Mouse (Mus musculus): ENCODE data around the gene Crabp2. TPM values are rescaled to one million over a fixed set of nuclear protein-coding genes. Genes with fewer than 3 reads are reported as not detected.
A peak's percentile ranks its signal among the peaks of the same experiment; 100 is the strongest.
"Not testable (repeated sequence)": the region's sequence is repeated elsewhere in the genome, so short reads cannot be mapped to it uniquely, and the experiment has no call there.

Crabp2 gene
- total RNA-seq (2014; rRNA removed; ENCODE audit: low replicate concordance) (0.53 TPM in 1 of 2 replicates, not detected in the other), polyA plus RNA-seq (2015; fragmentation: Nextera tagmentation; extraction: Ambion mirVana) (0.37 and 0.62 TPM in 2 replicates)

DNA sequence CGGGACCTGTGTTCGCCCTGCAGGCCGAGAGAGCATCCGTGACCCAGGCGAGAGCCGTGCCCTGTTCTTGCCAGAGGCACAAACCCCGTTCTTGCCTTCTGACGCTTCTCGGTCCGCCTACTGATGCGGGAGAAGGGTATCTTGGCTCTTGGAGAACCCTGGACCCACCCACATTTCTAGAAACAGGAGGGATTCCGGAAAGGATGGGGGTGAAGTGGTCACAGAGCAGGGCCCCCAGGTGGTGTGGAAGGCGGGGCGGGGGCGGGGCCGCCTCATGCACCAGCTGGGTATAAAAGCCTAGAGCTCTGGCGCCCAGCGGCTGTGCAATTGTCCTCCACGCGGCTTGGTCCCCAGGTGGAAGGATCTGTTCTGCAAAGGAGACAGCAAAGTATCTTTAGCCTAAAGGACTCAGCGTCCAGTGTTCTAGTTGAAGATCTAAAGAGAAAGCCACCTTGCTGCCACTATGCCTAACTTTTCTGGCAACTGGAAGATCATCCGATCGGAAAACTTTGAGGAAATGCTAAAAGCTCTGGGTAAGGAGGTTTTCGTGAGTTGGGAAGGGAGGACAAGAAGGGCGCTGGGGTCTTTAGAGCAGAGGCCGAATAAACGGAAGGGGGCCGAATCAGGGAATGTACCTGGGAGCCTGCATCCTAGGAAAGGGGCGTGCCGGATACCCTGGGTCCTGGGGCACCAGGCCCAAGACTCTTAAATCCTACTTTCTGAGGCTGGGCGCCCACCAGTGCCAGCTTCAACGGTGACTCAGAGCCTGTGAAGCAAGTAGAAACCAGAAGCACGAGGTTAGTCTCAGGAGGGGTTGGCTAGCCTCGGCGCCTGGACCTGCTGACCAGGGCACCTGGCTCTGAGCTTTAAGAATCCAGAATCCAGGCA is at the start of gene Crabp2:
Crabp2 (plus strand) TSS at position 289 of the 888 bp plus-strand sequence.
- Histone ChIP-seq H3K4me3 (ENCODE audit: low read depth, low read length) (peak within 1 kb of the TSS; percentile 32), H3K4me1 (ENCODE audit: control insufficient read depth, insufficient read depth) (peaks cover 10% of the 10 kb centered on the region), H3K9ac (replicated peaks; ENCODE audit: low read depth, low read length) (0 out of 2 replicates have a peak within 1 kb of the TSS, but pooled peaks have one; percentile 35), H3K4me2 (ENCODE audit: low read depth, low read length) (peak within 1 kb of the TSS; percentile 52), H3K27ac (ENCODE audit: low read depth) (no peak within 1 kb of the TSS), H3K9me3 (replicated peaks; ENCODE audit: control insufficient read depth, low read length) (no peaks in the 10 kb centered on the region), H3K36me3 (replicated peaks; ENCODE audit: control insufficient read depth, insufficient read depth, low read length) (no peaks in the 10 kb centered on the region), H3K27me3 (ENCODE audit: control insufficient read depth, insufficient read depth, low read length) (peaks cover 73% of the 10 kb centered on the region)
- no peak for TF ChIP-seq EP300 (IDR thresholded peaks at IDR 0.05; ENCODE audit: low read depth)
- no peak for TF ChIP-seq CTCF (IDR thresholded peaks at IDR 0.05; ENCODE audit: low read depth)
- ATAC-seq (ENCODE audit: insufficient read depth, low read depth) (no peak), DNase-seq (ENCODE audit: low spot score) (no peak)
- WGBS: 3% methylated on average over 35 of the region's 35 CpGs

DNA sequence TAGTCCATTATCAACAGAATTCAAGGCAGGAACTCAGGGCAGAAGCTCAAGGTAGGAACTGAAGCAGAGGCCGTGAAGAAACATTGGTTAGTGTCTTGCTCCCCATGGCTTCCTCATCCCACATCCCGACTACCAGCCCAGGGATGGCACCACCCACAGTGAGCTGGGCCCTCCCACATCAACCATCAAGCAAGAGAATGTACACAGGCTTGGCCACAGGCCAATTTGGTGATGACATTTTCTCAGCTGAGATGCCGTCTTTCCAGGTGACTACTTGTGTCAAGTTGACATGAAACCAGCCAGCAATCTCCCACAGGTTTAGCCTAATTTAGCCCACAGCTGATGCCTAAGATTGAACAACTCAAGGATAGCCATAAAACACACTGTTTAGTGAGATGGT is 49.2 kb upstream of the Crabp2 start:
- H3K9me3 ChIP-seq (replicated peaks; ENCODE audit: control insufficient read depth, low read length): no peaks in the 10 kb centered on the region
- DNase-seq (ENCODE audit: low spot score) (no peak), ATAC-seq (ENCODE audit: insufficient read depth, low read depth) (no peak)
- H3K27me3 ChIP-seq (ENCODE audit: control insufficient read depth, insufficient read depth, low read length): no peaks in the 10 kb centered on the region
- 53% methylated on average over 3 of the region's 3 CpGs for WGBS
- no peak overlapping the region for H3K9ac ChIP-seq (replicated peaks; ENCODE audit: low read depth, low read length)
- no peak for TF ChIP-seq EP300 (IDR thresholded peaks at IDR 0.05; ENCODE audit: low read depth)
- TF ChIP-seq CTCF (IDR thresholded peaks at IDR 0.05; ENCODE audit: low read depth): no peak
- H3K4me1 ChIP-seq (ENCODE audit: control insufficient read depth, insufficient read depth): no peaks in the 10 kb centered on the region
- no peaks in the 10 kb centered on the region for H3K36me3 ChIP-seq (replicated peaks; ENCODE audit: control insufficient read depth, insufficient read depth, low read length)
- H3K4me2 ChIP-seq (ENCODE audit: low read depth, low read length): no peak overlapping the region
- H3K4me3 ChIP-seq (ENCODE audit: low read depth, low read length): no peak overlapping the region
- H3K27ac ChIP-seq (ENCODE audit: low read depth): no peak overlapping the region

DNA sequence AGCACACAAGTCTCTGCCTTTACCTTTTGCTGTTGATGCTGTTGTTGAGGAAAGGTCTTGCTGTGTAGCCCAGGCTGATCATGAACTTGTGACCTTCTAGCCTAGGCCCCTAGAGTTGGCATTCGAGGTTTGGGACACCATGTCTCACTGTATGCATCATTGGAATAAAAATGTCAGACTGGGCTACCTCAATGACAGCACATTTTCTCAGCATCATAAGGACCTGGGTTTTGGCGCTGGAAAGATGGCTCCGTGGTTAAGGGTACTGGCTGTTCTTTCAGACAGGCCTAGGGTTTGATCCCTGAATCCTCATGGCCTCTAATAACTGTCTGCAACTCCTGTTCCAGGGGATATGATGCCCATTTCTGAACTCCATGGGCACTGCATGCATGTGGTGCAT is 48.7 kb upstream of the Crabp2 start:
- Histone ChIP-seq H3K4me1 (ENCODE audit: control insufficient read depth, insufficient read depth) (no peaks in the 10 kb centered on the region), H3K27ac (ENCODE audit: low read depth) (no peak overlapping the region), H3K4me2 (ENCODE audit: low read depth, low read length) (no peak overlapping the region), H3K27me3 (ENCODE audit: control insufficient read depth, insufficient read depth, low read length) (no peaks in the 10 kb centered on the region), H3K9ac (replicated peaks; ENCODE audit: low read depth, low read length) (no peak overlapping the region), H3K36me3 (replicated peaks; ENCODE audit: control insufficient read depth, insufficient read depth, low read length) (no peaks in the 10 kb centered on the region), H3K4me3 (ENCODE audit: low read depth, low read length) (no peak overlapping the region), H3K9me3 (replicated peaks; ENCODE audit: control insufficient read depth, low read length) (no peaks in the 10 kb centered on the region)
- DNase-seq (ENCODE audit: low spot score): no peak
- no peak for TF ChIP-seq CTCF (IDR thresholded peaks at IDR 0.05; ENCODE audit: low read depth)
- TF ChIP-seq EP300 (IDR thresholded peaks at IDR 0.05; ENCODE audit: low read depth): no peak
- 80% methylated on average over 3 of the region's 3 CpGs for WGBS
- no peak for ATAC-seq (ENCODE audit: insufficient read depth, low read depth)

- WGBS: 0% methylated on average over 1 of the region's 1 CpGs
- no peaks in the 10 kb centered on the region for H3K9me3 ChIP-seq (replicated peaks; ENCODE audit: control insufficient read depth, low read length)
- H3K36me3 ChIP-seq (replicated peaks; ENCODE audit: control insufficient read depth, insufficient read depth, low read length): no peaks in the 10 kb centered on the region
- H3K4me2 ChIP-seq (ENCODE audit: low read depth, low read length): no peak overlapping the region
- DNase-seq (ENCODE audit: low spot score) (no peak), ATAC-seq (ENCODE audit: insufficient read depth, low read depth) (no peak)
- H3K4me3 ChIP-seq (ENCODE audit: low read depth, low read length): no peak overlapping the region
- no peak overlapping the region for H3K27ac ChIP-seq (ENCODE audit: low read depth)
- H3K9ac ChIP-seq (replicated peaks; ENCODE audit: low read depth, low read length): no peak overlapping the region
- no peaks in the 10 kb centered on the region for H3K27me3 ChIP-seq (ENCODE audit: control insufficient read depth, insufficient read depth, low read length)
- no peaks in the 10 kb centered on the region for H3K4me1 ChIP-seq (ENCODE audit: control insufficient read depth, insufficient read depth)
- no peak for TF ChIP-seq CTCF (IDR thresholded peaks at IDR 0.05; ENCODE audit: low read depth)
- TF ChIP-seq EP300 (IDR thresholded peaks at IDR 0.05; ENCODE audit: low read depth): no peak
Observed at GRCm38 (mm10) chr3:87901036-87901624, 47.3 kb upstream of the Crabp2 start.

DNA sequence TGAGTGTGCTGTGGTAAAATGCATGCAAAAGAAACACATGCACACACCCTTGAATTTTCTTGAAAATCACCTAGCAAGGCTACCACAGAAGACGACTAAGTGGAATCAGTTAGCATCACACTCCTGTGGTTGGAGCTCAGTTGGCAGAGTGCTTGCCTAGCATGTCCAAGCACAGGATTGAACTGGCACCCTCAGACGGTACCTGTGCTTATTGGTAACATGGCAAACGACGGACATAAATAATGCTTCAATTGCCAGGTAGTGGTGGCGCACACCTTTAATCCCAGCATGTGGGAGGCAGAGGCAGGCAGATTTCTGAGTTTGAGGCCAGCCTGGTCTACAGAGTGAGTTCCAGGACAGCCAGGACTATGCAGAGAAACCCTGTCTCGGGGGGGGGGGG is 46.5 kb upstream of the Crabp2 start:
- H3K36me3 ChIP-seq (replicated peaks; ENCODE audit: control insufficient read depth, insufficient read depth, low read length); H3K27ac ChIP-seq (ENCODE audit: low read depth); H3K27me3 ChIP-seq (ENCODE audit: control insufficient read depth, insufficient read depth, low read length); DNase-seq (ENCODE audit: low spot score); H3K4me2 ChIP-seq (ENCODE audit: low read depth, low read length); H3K9ac ChIP-seq (replicated peaks; ENCODE audit: low read depth, low read length); H3K4me3 ChIP-seq (ENCODE audit: low read depth, low read length); ATAC-seq (ENCODE audit: insufficient read depth, low read depth); H3K9me3 ChIP-seq (replicated peaks; ENCODE audit: control insufficient read depth, low read length); H3K4me1 ChIP-seq (ENCODE audit: control insufficient read depth, insufficient read depth): not testable (repeated sequence)
- 79% methylated on average over 5 of the region's 6 CpGs for WGBS

Measured in heart, postnatal 0 days (tissue).